Comparison of ENCODE assay signal across 7 mouse cellular contexts in genomic region chr13:109441401-109441973, GRCm38 (mm10).
DNase-seq lines count a peak whose midpoint lies in the region; ATAC-seq and TF ChIP-seq lines count a peak whose summit lies in the region.

No protein-coding gene starts in this region.

- H3K4me1 ChIP-seq in forebrain, embryonic 15.5 days = peaks cover 50% of the 10 kb centered on the region
- H3K4me1 ChIP-seq in hindbrain, embryonic 15.5 days (replicated peaks) = peaks cover 43% of the 10 kb centered on the region
- peaks cover 28% of the 10 kb centered on the region for H3K4me1 ChIP-seq in limb, embryonic 10.5 days
- no peaks in the 10 kb centered on the region for H3K4me1 ChIP-seq in stomach, postnatal 0 days (replicated peaks; ENCODE audit: control insufficient read depth, insufficient read depth)

- peak overlapping the region; percentile 59 for H3K4me3 ChIP-seq in forebrain, embryonic 15.5 days
- peak overlapping the region; percentile 54 for H3K4me3 ChIP-seq in hindbrain, embryonic 15.5 days
- H3K4me3 ChIP-seq in limb, embryonic 10.5 days = peak overlapping the region; percentile 54
- peak overlapping the region; percentile 54 for H3K4me3 ChIP-seq in stomach, postnatal 0 days (ENCODE audit: low read depth, low read length)

- H3K9me3 ChIP-seq in forebrain, embryonic 15.5 days = no peaks in the 10 kb centered on the region
- no peaks in the 10 kb centered on the region for H3K9me3 ChIP-seq in hindbrain, embryonic 15.5 days
- H3K9me3 ChIP-seq in limb, embryonic 10.5 days (replicated peaks) = no peaks in the 10 kb centered on the region
- no peaks in the 10 kb centered on the region for H3K9me3 ChIP-seq in stomach, postnatal 0 days (ENCODE audit: control insufficient read depth, low read length)

- no peaks in the 10 kb centered on the region for H3K27me3 ChIP-seq in forebrain, embryonic 15.5 days
- no peaks in the 10 kb centered on the region for H3K27me3 ChIP-seq in hindbrain, embryonic 15.5 days
- H3K27me3 ChIP-seq in limb, embryonic 10.5 days (ENCODE audit: low read depth, poor library complexity, severe bottlenecking) = no peaks in the 10 kb centered on the region
- no peaks in the 10 kb centered on the region for H3K27me3 ChIP-seq in stomach, postnatal 0 days (ENCODE audit: control insufficient read depth, insufficient read depth, low read length)

- H3K4me2 ChIP-seq in forebrain, embryonic 15.5 days (replicated peaks) = peak overlapping the region; percentile 69
- peak overlapping the region; percentile 92 for H3K4me2 ChIP-seq in hindbrain, embryonic 15.5 days
- peak overlapping the region; percentile 85 for H3K4me2 ChIP-seq in stomach, postnatal 0 days (replicated peaks; ENCODE audit: low read depth)

- no peaks in the 10 kb centered on the region for H3K36me3 ChIP-seq in forebrain, embryonic 15.5 days
- no peaks in the 10 kb centered on the region for H3K36me3 ChIP-seq in hindbrain, embryonic 15.5 days
- no peaks in the 10 kb centered on the region for H3K36me3 ChIP-seq in limb, embryonic 10.5 days
- no peaks in the 10 kb centered on the region for H3K36me3 ChIP-seq in stomach, postnatal 0 days (ENCODE audit: control insufficient read depth, insufficient read depth, low read length)

- peak; percentile 54 for ATAC-seq in forebrain, embryonic 15.5 days (replicated peaks)
- ATAC-seq in hindbrain, embryonic 15.5 days (ENCODE audit: low FRiP score, low read depth) = peak; percentile 20
- peak; percentile 38; the same call in 1 of the 2 replicates for ATAC-seq in stomach, postnatal 0 days (ENCODE audit: low FRiP score, low TSS enrichment)

- TF ChIP-seq CTCF in brain, embryonic 14.5 days (IDR thresholded peaks at IDR 0.05; ENCODE audit: borderline replicate concordance, extremely low read depth, insufficient read depth, insufficient read length) = no peak
- TF ChIP-seq CTCF in stomach, postnatal 0 days (IDR thresholded peaks at IDR 0.05; ENCODE audit: low read depth) = no peak

- WGBS in forebrain, embryonic 15.5 days = 16% methylated on average over 12 of the region's 12 CpGs
- 21% methylated on average over 12 of the region's 12 CpGs for WGBS in hindbrain, embryonic 15.5 days
- WGBS in limb, embryonic 10.5 days = 38% methylated on average over 12 of the region's 12 CpGs
- WGBS in stomach, postnatal 0 days = 12% methylated on average over 12 of the region's 12 CpGs

- no peak for TF ChIP-seq EP300 in stomach, postnatal 0 days (optimal IDR thresholded peaks at IDR 0.05)

- H3K9ac ChIP-seq in forebrain, embryonic 15.5 days (replicated peaks) = peak overlapping the region; percentile 72
- peak overlapping the region; percentile 69 for H3K9ac ChIP-seq in hindbrain, embryonic 15.5 days
- H3K9ac ChIP-seq in stomach, postnatal 0 days (ENCODE audit: low read length) = no peak overlapping the region

- no peak for TF ChIP-seq POLR2A in brain, embryonic 14.5 days (IDR thresholded peaks at IDR 0.05; ENCODE audit: borderline replicate concordance, extremely low read depth, insufficient read depth, insufficient read length, poor library complexity, severe bottlenecking)

- H3K27ac ChIP-seq in forebrain, embryonic 15.5 days (replicated peaks) = peak overlapping the region; percentile 96
- peak overlapping the region; percentile 87 for H3K27ac ChIP-seq in hindbrain, embryonic 15.5 days (replicated peaks)
- H3K27ac ChIP-seq in limb, embryonic 10.5 days = no peak overlapping the region
- H3K27ac ChIP-seq in stomach, postnatal 0 days (replicated peaks) = 0 out of 2 replicates have a peak overlapping the region, but pooled peaks have one; percentile 3

- peak; percentile 73 for DNase-seq in NIH3T3 (ENCODE audit: low read depth)
- peak; percentile 79 for DNase-seq in brain, embryonic 14.5 days (ENCODE audit: low read depth)
- no peak for DNase-seq in limb, embryonic 10.5 days (ENCODE audit: low spot score)
- peak; percentile 24 for DNase-seq in mesoderm, embryonic 11.5 days (ENCODE audit: low read depth, low spot score)
- peak; percentile 18 for DNase-seq in stomach, postnatal 0 days (ENCODE audit: low spot score)
